Mouse (Mus musculus) intestine, embryonic 15.5 days (tissue): ENCODE measurements around the gene Ssu72. TPM values are rescaled to one million over a fixed set of nuclear protein-coding genes. Genes with fewer than 3 reads are reported as not detected.
A peak's percentile ranks its signal among the peaks of the same experiment; 100 is the strongest.

Experiments used
- ATAC-seq: fragments of 200-750 bp; cut with Nextera tagmentation; 2 replicates; pipeline ENCODE4 v1.8.0; 2017; ENCODE audit warnings: moderate TSS enrichment, moderate library complexity
- H3K27ac ChIP-seq: fragments of 300-500 bp; sonication (generic); 2 replicates; pipeline ENCODE4 v1.5.1; 2015; ENCODE audit warnings: mild to moderate bottlenecking, inconsistent platforms
- H3K27me3 ChIP-seq: fragments of 300-500 bp; sonication (generic); replicated peaks from 2 replicates; pipeline ENCODE4 v1.6.1; 2015; ENCODE audit warnings: inconsistent platforms
- H3K36me3 ChIP-seq: fragments of 300-500 bp; sonication (generic); 2 replicates; pipeline ENCODE4 v1.6.1; 2015; ENCODE audit warnings: inconsistent platforms
- H3K4me1 ChIP-seq: fragments of 300-500 bp; sonication (generic); replicated peaks from 2 replicates; pipeline ENCODE4 v1.6.1; 2015; ENCODE audit warnings: inconsistent platforms
- H3K4me2 ChIP-seq: fragments of 300-500 bp; sonication (generic); replicated peaks from 2 replicates; pipeline ENCODE4 v1.6.1; 2015; ENCODE audit warnings: mild to moderate bottlenecking, inconsistent platforms
- H3K4me3 ChIP-seq: fragments of 300-500 bp; sonication (generic); replicated peaks from 2 replicates; pipeline ENCODE4 v1.5.1; 2015; ENCODE audit warnings: inconsistent platforms
- H3K9ac ChIP-seq: fragments of 300-500 bp; sonication (generic); 2 replicates; pipeline ENCODE4 v1.6.1; 2015; ENCODE audit warnings: inconsistent platforms
- H3K9me3 ChIP-seq: fragments of 300-500 bp; sonication (generic); 2 replicates; pipeline ENCODE4 v1.6.1; 2016; ENCODE audit warnings: inconsistent platforms
- WGBS: fragments of 180-500 bp; shearing (Covaris S2); methylation state at CpG from one replicate; pipeline ENCODE4 v1.1.7; 2015; 5-methylcytosine and 5-hydroxymethylcytosine counted together
- polyA plus RNA-seq: library from polyadenylated mRNA; unstranded; fragments of >200 nt; fragmentation: Nextera tagmentation; extraction: Ambion mirVana; gene quantifications from 2 replicates; pipeline ENCODE4 v1.2.1, GENCODE M21; 2015

Gene Ssu72
- polyA plus RNA-seq, 1 experiment from 2014 or later = 153 TPM

GRCm38 (mm10) chr4:155761356-155762099 lies 56.9 kb downstream of the Ssu72 start:
- Histone ChIP-seq H3K36me3 (peaks cover 6% of the 10 kb centered on the region), H3K4me3 (peak overlapping the region; percentile 85), H3K4me1 (peaks cover 24% of the 10 kb centered on the region), H3K9me3 (no peaks in the 10 kb centered on the region), H3K27me3 (no peaks in the 10 kb centered on the region), H3K9ac (peak overlapping the region; percentile 65), H3K4me2 (peak overlapping the region; percentile 89), H3K27ac (peak overlapping the region; percentile 20; the same call in 1 of the 2 replicates)
- ATAC-seq = peak; percentile 29
- 3% methylated on average over 28 of the region's 28 CpGs for WGBS

DNA sequence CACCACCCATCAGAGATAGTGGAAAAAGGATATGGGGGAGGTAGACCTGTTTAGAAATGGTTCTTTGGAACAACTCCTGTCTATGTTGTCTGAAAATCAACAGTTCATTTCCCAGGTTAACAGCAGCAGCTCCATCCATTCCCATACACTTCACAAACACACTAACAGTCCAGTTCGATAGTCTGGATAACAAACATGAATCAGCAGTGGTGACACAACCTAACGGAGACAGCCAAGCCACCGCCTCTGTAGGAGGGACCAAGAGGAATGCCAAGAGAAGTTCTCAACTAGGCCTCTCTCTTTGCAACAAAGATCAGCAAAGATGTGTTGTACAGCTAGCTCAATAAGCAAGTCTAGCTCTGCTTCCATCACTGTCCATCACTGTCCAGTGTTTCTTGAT lies 57.8 kb downstream of the Ssu72 start:
- H3K9ac ChIP-seq = no peak overlapping the region
- H3K9me3 ChIP-seq = no peaks in the 10 kb centered on the region
- H3K27me3 ChIP-seq = no peaks in the 10 kb centered on the region
- 93% methylated on average over 3 of the region's 3 CpGs for WGBS
- ATAC-seq = no peak
- peaks cover 2% of the 10 kb centered on the region; the same call in 1 of the 2 replicates for H3K36me3 ChIP-seq
- no peak overlapping the region for H3K4me2 ChIP-seq
- peaks cover 24% of the 10 kb centered on the region for H3K4me1 ChIP-seq
- H3K4me3 ChIP-seq = no peak overlapping the region
- H3K27ac ChIP-seq = no peak overlapping the region

- Histone ChIP-seq H3K27ac (0 out of 2 replicates have a peak overlapping the region, but pooled peaks have one; percentile 9), H3K4me2 (peak overlapping the region; percentile 88), H3K36me3 (no peaks in the 10 kb centered on the region), H3K4me1 (peaks cover 29% of the 10 kb centered on the region), H3K9ac (peak overlapping the region; percentile 77), H3K4me3 (peak overlapping the region; percentile 53), H3K9me3 (no peaks in the 10 kb centered on the region), H3K27me3 (no peaks in the 10 kb centered on the region)
- WGBS = 69% methylated on average over 5 of the region's 5 CpGs
- no peak for ATAC-seq
Measured at GRCm38 (mm10) chr4:155769496-155769879, 64.9 kb downstream of the Ssu72 start.

DNA sequence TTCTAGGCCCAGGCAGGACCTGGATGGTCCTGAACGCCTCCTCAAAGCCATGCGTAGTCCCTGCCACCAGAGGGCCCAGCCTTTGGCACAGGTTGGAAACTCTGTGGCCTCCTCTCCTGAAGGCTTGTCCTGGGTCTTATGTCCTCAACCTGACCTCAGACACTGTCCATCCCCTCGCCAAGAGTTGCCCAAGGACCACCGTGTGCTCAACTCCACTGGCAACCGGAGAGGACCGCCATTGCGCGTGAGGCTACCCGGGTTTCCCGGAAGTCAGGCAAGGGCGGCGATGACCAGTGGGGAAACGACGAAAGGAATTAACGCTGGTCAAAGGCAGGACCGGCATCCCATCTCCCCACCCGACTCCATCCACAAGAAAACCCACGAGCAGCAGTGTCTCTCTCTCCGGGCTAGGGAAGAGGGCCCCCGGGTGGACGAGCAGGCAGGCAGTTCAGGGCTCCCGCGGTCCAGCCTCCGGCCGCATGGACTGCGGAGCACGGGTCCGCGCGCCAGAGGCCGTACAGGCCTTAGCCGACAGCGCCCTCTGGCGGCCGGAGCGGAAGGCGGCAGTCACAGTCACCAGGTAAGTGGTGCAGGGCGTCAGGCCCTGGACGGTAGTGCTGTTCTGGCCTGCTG lies 65.4 kb downstream of the Ssu72 start:
- Histone ChIP-seq H3K9me3 (no peaks in the 10 kb centered on the region), H3K4me2 (peak overlapping the region; percentile 88), H3K4me3 (peak overlapping the region; percentile 53), H3K9ac (peak overlapping the region; percentile 77), H3K4me1 (peaks cover 31% of the 10 kb centered on the region), H3K27me3 (no peaks in the 10 kb centered on the region), H3K36me3 (no peaks in the 10 kb centered on the region), H3K27ac (peak overlapping the region; percentile 60)
- ATAC-seq = peak; percentile 92
- under 1% methylated on average over 39 of the region's 39 CpGs for WGBS

GRCm38 (mm10) chr4:155770626-155771025 lies 66.0 kb downstream of the Ssu72 start:
- H3K4me3 ChIP-seq = peak overlapping the region; percentile 53
- H3K4me1 ChIP-seq = peaks cover 38% of the 10 kb centered on the region

GRCm38 (mm10) chr4:155771706-155772105 lies 67.1 kb downstream of the Ssu72 start:
- Histone ChIP-seq H3K36me3 (no peaks in the 10 kb centered on the region), H3K27ac (no peak overlapping the region), H3K9me3 (no peaks in the 10 kb centered on the region), H3K4me2 (peak overlapping the region; percentile 28), H3K27me3 (no peaks in the 10 kb centered on the region), H3K9ac (no peak overlapping the region), H3K4me3 (no peak overlapping the region), H3K4me1 (peaks cover 42% of the 10 kb centered on the region)
- ATAC-seq = no peak
- 84% methylated on average over 2 of the region's 2 CpGs for WGBS

More at GRCm38 (mm10) chr4:155770626-155771025, 66.0 kb downstream of the Ssu72 start:
- no peaks in the 10 kb centered on the region for H3K9me3 ChIP-seq
- peak overlapping the region; percentile 77 for H3K9ac ChIP-seq
- H3K27me3 ChIP-seq = no peaks in the 10 kb centered on the region
- no peak overlapping the region for H3K27ac ChIP-seq
- WGBS = 48% methylated on average over 24 of the region's 24 CpGs
- peak overlapping the region; percentile 88 for H3K4me2 ChIP-seq
- ATAC-seq = peak; percentile 15; the same call in 1 of the 2 replicates
- no peaks in the 10 kb centered on the region for H3K36me3 ChIP-seq

GRCm38 (mm10) chr4:155772786-155773185 lies 68.2 kb downstream of the Ssu72 start:
- H3K36me3 ChIP-seq = no peaks in the 10 kb centered on the region
- no peak for ATAC-seq
- no peak overlapping the region for H3K4me3 ChIP-seq
- H3K4me2 ChIP-seq = no peak overlapping the region
- H3K27ac ChIP-seq = no peak overlapping the region
- WGBS = 88% methylated on average over 13 of the region's 13 CpGs
- no peaks in the 10 kb centered on the region for H3K9me3 ChIP-seq
- H3K4me1 ChIP-seq = peaks cover 51% of the 10 kb centered on the region
- no peak overlapping the region for H3K9ac ChIP-seq
- H3K27me3 ChIP-seq = no peaks in the 10 kb centered on the region

- Histone ChIP-seq H3K9ac (peak overlapping the region; percentile 50; the same call in 1 of the 2 replicates), H3K27ac (no peak overlapping the region), H3K4me2 (peak overlapping the region; percentile 91), H3K9me3 (no peaks in the 10 kb centered on the region), H3K27me3 (no peaks in the 10 kb centered on the region), H3K4me1 (peaks cover 52% of the 10 kb centered on the region), H3K4me3 (peak overlapping the region; percentile 46), H3K36me3 (no peaks in the 10 kb centered on the region)
- no peak for ATAC-seq
- 36% methylated on average over 5 of the region's 5 CpGs for WGBS
Measured at GRCm38 (mm10) chr4:155773335-155774078, 68.9 kb downstream of the Ssu72 start.

GRCm38 (mm10) chr4:155774280-155774754 lies 69.7 kb downstream of the Ssu72 start, which contains the start of gene Vwa1:
TSS of gene Vwa1 (minus strand) at chr4:155774698.
- H3K27ac ChIP-seq = peak within 1 kb of the TSS; percentile 37
- H3K9ac ChIP-seq = peak within 1 kb of the TSS; percentile 50
- ATAC-seq = peak; percentile 79
- H3K9me3 ChIP-seq = no peaks in the 10 kb centered on the region
- peak within 1 kb of the TSS; percentile 91 for H3K4me2 ChIP-seq
- WGBS = under 1% methylated on average over 35 of the region's 35 CpGs
- H3K27me3 ChIP-seq = no peaks in the 10 kb centered on the region
- H3K4me3 ChIP-seq = peak within 1 kb of the TSS; percentile 46
- H3K36me3 ChIP-seq = no peaks in the 10 kb centered on the region
- peaks cover 52% of the 10 kb centered on the region for H3K4me1 ChIP-seq

DNA sequence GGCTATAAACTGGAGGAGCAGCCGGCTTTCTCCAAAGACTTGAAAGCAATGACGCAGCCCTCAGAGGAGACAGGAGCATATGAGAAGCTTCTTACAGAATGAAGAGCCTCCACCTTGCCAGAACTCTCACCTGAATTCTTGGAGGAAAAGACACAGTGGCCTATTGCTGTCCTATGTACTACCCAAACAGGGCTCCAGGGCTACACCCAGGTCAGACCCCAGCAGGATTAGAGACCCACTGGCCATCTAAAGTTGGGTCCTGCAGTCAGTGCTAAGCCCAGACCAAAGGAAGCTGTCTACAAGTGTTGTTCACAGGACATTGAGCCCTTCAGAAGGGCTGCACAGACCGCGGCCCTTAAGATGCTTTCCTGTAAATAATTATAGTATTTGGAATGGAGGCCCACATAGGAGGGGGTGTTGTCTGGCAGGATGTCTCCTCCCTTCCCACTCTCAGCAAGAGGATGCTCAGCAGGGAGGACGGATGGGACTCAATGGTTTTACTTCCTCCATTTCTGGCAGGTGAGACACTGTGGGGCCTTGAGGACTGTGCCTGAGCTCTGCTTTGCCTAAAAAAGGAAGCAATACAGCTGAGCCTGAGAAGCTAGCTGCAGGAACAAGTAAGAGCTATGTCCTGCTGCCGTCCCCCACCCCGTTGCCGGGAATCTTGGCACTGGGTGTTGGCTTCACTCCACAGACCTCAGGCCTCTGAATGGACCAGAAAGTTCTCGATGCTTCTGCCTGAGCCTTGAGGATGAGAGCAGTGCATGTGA lies 70.6 kb downstream of the Ssu72 start:
- Histone ChIP-seq H3K27me3 (no peaks in the 10 kb centered on the region), H3K9ac (no peak overlapping the region; the same call in 1 of the 2 replicates), H3K27ac (peak overlapping the region; percentile 37), H3K4me1 (peaks cover 47% of the 10 kb centered on the region), H3K4me3 (peak overlapping the region; percentile 46; the same call in 1 of the 2 replicates), H3K36me3 (no peaks in the 10 kb centered on the region), H3K4me2 (peak overlapping the region; percentile 91), H3K9me3 (no peaks in the 10 kb centered on the region)
- 0 out of 2 replicates have a peak, but pooled peaks have one; percentile 5 for ATAC-seq
- 37% methylated on average over 9 of the region's 9 CpGs for WGBS

DNA sequence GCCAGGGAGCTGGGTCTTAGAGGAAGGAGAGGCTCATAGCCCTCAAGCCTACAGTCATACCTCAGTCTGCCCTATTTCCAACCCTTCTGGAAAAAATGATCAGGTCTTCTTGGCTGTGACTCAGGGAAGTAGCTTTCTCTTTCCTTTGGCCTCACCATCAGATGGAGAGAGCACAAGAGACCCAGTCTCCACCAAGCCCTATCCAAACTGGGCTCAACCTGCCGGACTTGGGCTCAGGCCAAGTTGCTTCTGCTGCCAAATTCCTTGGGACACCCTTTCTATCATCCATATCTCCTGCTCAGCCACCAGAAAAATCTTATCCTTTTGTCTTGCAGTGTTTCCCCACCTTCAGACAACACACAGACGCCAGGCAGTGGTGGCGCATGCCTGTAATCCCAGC lies 71.3 kb downstream of the Ssu72 start:
- Histone ChIP-seq H3K4me1 (peaks cover 41% of the 10 kb centered on the region), H3K4me2 (no peak overlapping the region), H3K27me3 (no peaks in the 10 kb centered on the region), H3K36me3 (no peaks in the 10 kb centered on the region), H3K9me3 (no peaks in the 10 kb centered on the region), H3K4me3 (no peak overlapping the region), H3K27ac (peak overlapping the region; percentile 37), H3K9ac (no peak overlapping the region)
- 81% methylated on average over 3 of the region's 3 CpGs for WGBS
- no peak for ATAC-seq
